Mouse (Mus musculus): ENCODE data around the gene Asb13. TPM values are rescaled to one million over a fixed set of nuclear protein-coding genes. Genes with fewer than 3 reads are reported as not detected.

Asb13 gene
- polyA plus RNA-seq, 1 experiment: 5.1 TPM

DNA sequence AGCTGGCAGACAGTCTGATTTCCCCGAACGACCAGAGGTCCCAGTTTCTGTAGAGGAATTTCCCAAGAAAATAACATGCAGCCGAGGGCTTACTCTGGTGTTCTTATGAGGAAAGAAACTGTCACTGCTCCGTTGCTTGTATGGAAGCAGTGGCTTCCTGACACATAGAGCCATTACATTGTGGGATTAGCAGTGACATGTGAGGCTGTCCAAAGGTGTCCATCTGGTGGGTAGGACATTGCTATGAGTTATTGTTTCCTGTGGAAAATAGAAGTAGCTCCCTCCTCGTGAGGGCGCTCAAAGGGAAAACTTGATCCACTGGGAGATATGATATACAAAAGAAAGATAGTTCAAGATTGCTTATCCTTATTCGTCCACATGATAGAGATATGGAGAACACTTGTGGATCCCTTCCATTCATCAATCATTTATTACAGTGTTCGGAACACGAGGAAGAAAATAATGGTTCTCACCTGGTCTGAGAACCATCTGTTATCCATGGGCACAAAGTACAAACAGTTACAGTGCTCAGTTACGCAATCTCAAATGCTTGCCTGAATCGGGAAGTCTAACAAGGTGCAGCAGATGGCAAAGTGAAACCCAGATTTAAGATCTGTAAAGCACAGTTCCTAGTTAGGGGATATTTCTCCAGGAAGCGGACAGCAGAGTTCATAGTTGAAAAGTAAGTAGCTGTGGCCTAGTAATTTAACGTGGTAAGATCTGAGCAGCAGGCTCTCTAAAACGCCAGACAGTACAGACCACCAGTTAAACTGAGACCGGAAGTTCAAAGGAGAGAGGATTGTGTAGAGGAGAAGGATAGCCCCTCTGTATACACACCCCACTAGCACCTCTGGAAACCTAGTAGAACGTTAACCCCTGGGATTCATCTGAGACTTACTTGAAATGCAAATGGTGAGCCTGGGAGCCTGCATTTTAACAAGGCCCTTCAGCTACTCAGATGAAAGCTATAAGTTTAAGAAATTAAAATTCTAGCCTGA lies 25.6 kb downstream of the Asb13 start:
- Histone ChIP-seq H3K4me3 (ENCODE audit: insufficient read depth, low read length) (no peak overlapping the region), H3K27ac (ENCODE audit: insufficient read depth, low read length) (no peak overlapping the region), H3K4me1 (ENCODE audit: control insufficient read depth, insufficient read depth, low read length) (no peaks in the 10 kb centered on the region)
- TF ChIP-seq CTCF (IDR thresholded peaks at IDR 0.05; ENCODE audit: borderline replicate concordance, insufficient read depth, low read length): no peak
- TF ChIP-seq POLR2A (IDR thresholded peaks at IDR 0.05; ENCODE audit: low read depth, low read length): no peak

DNA sequence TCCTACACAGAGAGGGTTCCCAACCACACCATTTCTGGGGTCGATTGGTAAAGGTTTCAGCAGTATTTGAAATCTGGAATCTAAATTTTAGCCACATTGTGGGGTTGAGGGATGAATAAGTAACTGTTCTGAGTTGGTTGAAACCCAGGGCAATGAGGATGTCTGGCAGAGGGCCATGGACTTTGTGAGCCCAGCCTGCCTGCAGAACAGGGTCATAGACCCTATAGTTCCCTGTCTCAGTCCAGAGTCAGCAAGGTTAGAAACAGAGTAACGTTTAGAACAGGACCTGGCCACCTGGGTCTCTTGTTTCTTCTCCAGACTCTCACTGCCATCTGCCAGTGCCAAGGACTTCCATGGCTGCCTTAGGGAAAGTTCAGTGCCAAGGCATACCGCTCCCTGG lies 30.4 kb downstream of the Asb13 start:
- Histone ChIP-seq H3K4me1 (ENCODE audit: control insufficient read depth, insufficient read depth, low read length) (no peaks in the 10 kb centered on the region), H3K4me3 (ENCODE audit: insufficient read depth, low read length) (no peak overlapping the region), H3K27ac (ENCODE audit: insufficient read depth, low read length) (no peak overlapping the region)
- no peak for TF ChIP-seq POLR2A (IDR thresholded peaks at IDR 0.05; ENCODE audit: low read depth, low read length)
- no peak for TF ChIP-seq CTCF (IDR thresholded peaks at IDR 0.05; ENCODE audit: borderline replicate concordance, insufficient read depth, low read length)

DNA sequence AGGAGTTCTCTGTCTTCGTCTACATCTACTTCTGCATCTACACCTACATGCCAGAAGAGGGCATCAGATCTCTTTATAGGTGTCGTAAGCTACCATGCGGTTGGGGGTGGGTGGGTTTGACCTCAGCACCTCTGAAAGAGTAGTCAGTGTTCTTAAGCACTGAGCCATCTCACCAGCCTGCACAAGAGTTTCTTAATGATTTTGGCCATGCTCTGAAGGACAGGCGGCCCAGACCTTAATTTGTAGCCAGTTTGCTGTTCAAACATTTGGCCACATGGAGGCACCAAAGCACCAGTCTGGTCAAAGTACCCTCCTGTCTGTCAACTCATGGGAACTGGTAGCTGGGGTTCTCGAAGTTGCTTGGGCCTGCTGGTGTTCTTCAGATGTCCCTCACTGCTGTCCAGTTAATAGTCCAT lies 31.5 kb downstream of the Asb13 start:
- H3K4me1 ChIP-seq (ENCODE audit: control insufficient read depth, insufficient read depth, low read length): peaks cover 2% of the 10 kb centered on the region; the same call in 1 of the 2 replicates
- H3K4me3 ChIP-seq (ENCODE audit: insufficient read depth, low read length): no peak overlapping the region
- TF ChIP-seq CTCF (IDR thresholded peaks at IDR 0.05; ENCODE audit: borderline replicate concordance, insufficient read depth, low read length) (peak; percentile 55), POLR2A (IDR thresholded peaks at IDR 0.05; ENCODE audit: low read depth, low read length) (no peak)
- H3K27ac ChIP-seq (ENCODE audit: insufficient read depth, low read length): no peak overlapping the region

DNA sequence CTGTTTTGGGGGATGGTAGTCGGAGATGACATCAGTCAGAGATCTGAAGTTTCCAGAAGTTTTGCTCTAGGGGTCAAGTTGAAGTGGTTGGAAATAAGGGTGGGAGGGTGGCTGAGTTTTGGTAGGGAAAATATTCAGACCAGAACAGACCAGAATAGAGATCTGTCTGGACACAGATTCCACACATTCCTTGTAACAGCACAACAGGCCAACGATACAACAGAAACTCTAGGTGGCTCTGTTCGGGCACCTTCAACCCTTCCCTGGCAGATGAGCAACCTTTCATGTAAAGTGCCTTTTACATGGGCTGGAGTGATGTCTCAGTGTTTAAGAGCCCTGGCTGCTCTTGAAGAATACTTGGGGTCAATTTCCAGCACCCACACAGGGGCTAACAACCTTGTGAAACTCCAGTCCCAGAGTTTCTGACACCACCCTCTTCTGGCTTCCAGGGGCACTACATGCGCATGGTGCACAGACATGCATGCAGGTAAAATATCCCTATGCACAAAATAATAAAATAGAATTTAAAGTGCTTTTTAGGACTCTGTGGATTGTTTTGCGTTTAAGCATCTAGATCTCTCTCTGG lies 33.5 kb downstream of the Asb13 start:
- Histone ChIP-seq H3K4me3 (ENCODE audit: insufficient read depth, low read length) (no peak overlapping the region), H3K4me1 (ENCODE audit: control insufficient read depth, insufficient read depth, low read length) (peaks cover 6% of the 10 kb centered on the region; the same call in 1 of the 2 replicates), H3K27ac (ENCODE audit: insufficient read depth, low read length) (no peak overlapping the region)
- TF ChIP-seq CTCF (IDR thresholded peaks at IDR 0.05; ENCODE audit: borderline replicate concordance, insufficient read depth, low read length) (no peak), POLR2A (IDR thresholded peaks at IDR 0.05; ENCODE audit: low read depth, low read length) (no peak)

DNA sequence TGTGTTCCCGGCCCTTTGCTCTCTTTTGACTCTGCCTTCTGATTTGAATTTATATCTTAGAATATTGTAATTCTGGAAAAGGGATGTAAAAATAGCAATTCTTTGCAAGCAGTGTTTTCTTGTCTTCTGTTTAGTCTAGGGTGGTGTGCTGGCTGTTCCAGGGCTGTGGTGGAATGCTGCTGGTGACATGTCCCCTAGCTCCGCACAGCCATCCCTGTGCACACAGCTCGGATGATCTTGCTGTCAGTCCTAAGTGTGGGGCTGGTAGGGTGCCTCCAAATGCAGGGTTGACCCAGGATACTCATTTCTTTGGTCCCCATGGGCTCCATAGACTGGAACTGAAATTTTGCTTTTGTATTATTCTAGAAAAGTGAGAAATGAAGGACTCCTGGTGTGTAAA lies 34.2 kb downstream of the Asb13 start:
- no peak overlapping the region for H3K27ac ChIP-seq (ENCODE audit: insufficient read depth, low read length)
- no peak overlapping the region for H3K4me3 ChIP-seq (ENCODE audit: insufficient read depth, low read length)
- TF ChIP-seq CTCF (IDR thresholded peaks at IDR 0.05; ENCODE audit: borderline replicate concordance, insufficient read depth, low read length) (no peak), POLR2A (IDR thresholded peaks at IDR 0.05; ENCODE audit: low read depth, low read length) (no peak)
- peaks cover 6% of the 10 kb centered on the region; the same call in 1 of the 2 replicates for H3K4me1 ChIP-seq (ENCODE audit: control insufficient read depth, insufficient read depth, low read length)

DNA sequence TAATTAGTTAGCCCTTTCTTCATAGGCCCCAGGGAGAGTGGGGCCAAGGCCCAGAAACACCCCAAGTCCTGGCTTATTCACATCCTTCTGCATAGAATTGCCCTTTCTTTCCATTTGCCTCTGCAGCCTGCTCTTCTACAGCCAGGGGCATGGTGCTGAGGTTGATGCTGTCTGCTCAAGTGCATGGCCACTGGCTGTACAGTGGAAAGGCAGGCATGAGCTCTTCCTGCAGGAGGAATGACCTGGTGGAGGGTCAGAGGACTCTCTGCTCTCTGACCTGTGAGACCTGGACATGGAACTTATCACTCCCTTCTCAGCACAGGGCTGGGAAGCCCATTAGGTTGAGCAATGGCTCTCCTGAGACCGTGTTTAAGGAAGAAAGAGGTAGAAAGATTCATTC lies 35.8 kb downstream of the Asb13 start:
- no peak for TF ChIP-seq CTCF (IDR thresholded peaks at IDR 0.05; ENCODE audit: borderline replicate concordance, insufficient read depth, low read length)
- no peak for TF ChIP-seq POLR2A (IDR thresholded peaks at IDR 0.05; ENCODE audit: low read depth, low read length)
- peaks cover 6% of the 10 kb centered on the region; the same call in 1 of the 2 replicates for H3K4me1 ChIP-seq (ENCODE audit: control insufficient read depth, insufficient read depth, low read length)
- H3K4me3 ChIP-seq (ENCODE audit: insufficient read depth, low read length): no peak overlapping the region
- H3K27ac ChIP-seq (ENCODE audit: insufficient read depth, low read length): 0 out of 2 replicates have a peak overlapping the region, but pooled peaks have one; percentile 1

GRCm38 (mm10) chr13:3670039-3670438 lies 36.2 kb downstream of the Asb13 start:
- no peak overlapping the region for H3K4me3 ChIP-seq (ENCODE audit: insufficient read depth, low read length)
- peaks cover 6% of the 10 kb centered on the region; the same call in 1 of the 2 replicates for H3K4me1 ChIP-seq (ENCODE audit: control insufficient read depth, insufficient read depth, low read length)
- peak overlapping the region; percentile 63; the same call in 1 of the 2 replicates for H3K27ac ChIP-seq (ENCODE audit: insufficient read depth, low read length)
- no peak for TF ChIP-seq POLR2A (IDR thresholded peaks at IDR 0.05; ENCODE audit: low read depth, low read length)
- no peak for TF ChIP-seq CTCF (IDR thresholded peaks at IDR 0.05; ENCODE audit: borderline replicate concordance, insufficient read depth, low read length)

DNA sequence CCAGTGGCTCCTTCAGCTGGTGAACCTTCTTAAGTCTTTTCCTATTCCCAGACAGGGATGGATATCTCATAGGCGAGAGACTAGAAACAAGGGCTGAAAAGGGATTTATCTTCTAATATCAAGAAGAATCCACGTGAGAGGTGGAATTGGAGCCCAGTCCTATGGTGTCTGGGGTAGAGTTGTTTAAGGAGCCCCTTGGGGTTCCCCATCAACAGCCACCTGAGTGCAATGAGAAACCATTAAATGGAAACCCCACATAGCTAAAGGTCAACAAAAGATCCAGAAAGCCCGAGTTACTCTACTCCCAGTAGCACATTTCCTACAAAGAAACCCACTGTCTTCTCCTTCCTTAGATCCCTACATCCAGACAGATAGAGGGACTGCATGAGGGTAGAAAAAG lies 39.3 kb downstream of the Asb13 start:
- Histone ChIP-seq H3K4me3 (ENCODE audit: insufficient read depth, low read length) (no peak overlapping the region), H3K4me1 (ENCODE audit: control insufficient read depth, insufficient read depth, low read length) (peaks cover 6% of the 10 kb centered on the region; the same call in 1 of the 2 replicates), H3K27ac (ENCODE audit: insufficient read depth, low read length) (no peak overlapping the region)
- no peak for TF ChIP-seq CTCF (IDR thresholded peaks at IDR 0.05; ENCODE audit: borderline replicate concordance, insufficient read depth, low read length)
- no peak for TF ChIP-seq POLR2A (IDR thresholded peaks at IDR 0.05; ENCODE audit: low read depth, low read length)

GRCm38 (mm10) chr13:3673622-3674021 lies 39.8 kb downstream of the Asb13 start:
- H3K4me1 ChIP-seq (ENCODE audit: control insufficient read depth, insufficient read depth, low read length): peaks cover 8% of the 10 kb centered on the region; the same call in 1 of the 2 replicates
- H3K4me3 ChIP-seq (ENCODE audit: insufficient read depth, low read length): no peak overlapping the region
- no peak overlapping the region for H3K27ac ChIP-seq (ENCODE audit: insufficient read depth, low read length)
- TF ChIP-seq POLR2A (IDR thresholded peaks at IDR 0.05; ENCODE audit: low read depth, low read length): no peak
- TF ChIP-seq CTCF (IDR thresholded peaks at IDR 0.05; ENCODE audit: borderline replicate concordance, insufficient read depth, low read length): no peak

Data from embryonic fibroblast, embryonic 13.5 days (primary cell).